Mouse (Mus musculus): Measurements from ENCODE around the gene Ncor2. TPM values are rescaled to one million over a fixed set of nuclear protein-coding genes. Genes with fewer than 3 reads are reported as not detected.

Ncor2 gene
- polyA plus RNA-seq, 1 experiment from 2014 or later, result 34.9 TPM

- H3K9ac ChIP-seq, result no peak overlapping the region
- no peaks in the 10 kb centered on the region for H3K9me3 ChIP-seq
- peaks cover 98% of the 10 kb centered on the region for H3K36me3 ChIP-seq
- no peak overlapping the region for H3K27ac ChIP-seq
- no peak overlapping the region for H3K4me3 ChIP-seq
- peaks cover 21% of the 10 kb centered on the region for H3K4me1 ChIP-seq
- no peaks in the 10 kb centered on the region for H3K27me3 ChIP-seq
- H3K4me2 ChIP-seq (replicated peaks), result no peak overlapping the region
- no peak for ATAC-seq (ENCODE audit: low FRiP score, low read depth)
- WGBS, result 91% methylated on average over 3 of the region's 3 CpGs
These were observed 164.0 kb downstream of the Ncor2 start for GRCm38 (mm10) chr5:125015066-125015465.

- Histone ChIP-seq H3K27me3 (no peaks in the 10 kb centered on the region), H3K9me3 (no peaks in the 10 kb centered on the region), H3K36me3 (peaks cover 98% of the 10 kb centered on the region), H3K27ac (no peak overlapping the region), H3K4me1 (peaks cover 21% of the 10 kb centered on the region), H3K4me3 (no peak overlapping the region), H3K4me2 (replicated peaks) (no peak overlapping the region), H3K9ac (no peak overlapping the region)
- WGBS, result 56% methylated on average over 7 of the region's 7 CpGs
- no peak for ATAC-seq (ENCODE audit: low FRiP score, low read depth)
These were observed 164.5 kb downstream of the Ncor2 start for GRCm38 (mm10) chr5:125014497-125014896.

- Histone ChIP-seq H3K36me3 (peaks cover 79% of the 10 kb centered on the region), H3K9ac (no peak overlapping the region), H3K4me1 (peaks cover 22% of the 10 kb centered on the region), H3K27me3 (no peaks in the 10 kb centered on the region), H3K4me2 (replicated peaks) (no peak overlapping the region), H3K4me3 (no peak overlapping the region), H3K9me3 (no peaks in the 10 kb centered on the region), H3K27ac (no peak overlapping the region)
- ATAC-seq (ENCODE audit: low FRiP score, low read depth), result no peak
- WGBS, result 88% methylated on average over 8 of the region's 8 CpGs
These were observed 167.4 kb downstream of the Ncor2 start for GRCm38 (mm10) chr5:125011628-125012027.

- Histone ChIP-seq H3K4me3 (no peak overlapping the region), H3K4me2 (replicated peaks) (no peak overlapping the region), H3K27ac (no peak overlapping the region), H3K27me3 (no peaks in the 10 kb centered on the region), H3K9me3 (no peaks in the 10 kb centered on the region), H3K9ac (no peak overlapping the region), H3K4me1 (peaks cover 24% of the 10 kb centered on the region), H3K36me3 (peaks cover 75% of the 10 kb centered on the region)
- 93% methylated on average over 24 of the region's 24 CpGs for WGBS
- no peak for ATAC-seq (ENCODE audit: low FRiP score, low read depth)
These were observed 167.9 kb downstream of the Ncor2 start for GRCm38 (mm10) chr5:125011166-125011565.

- 68% methylated on average over 5 of the region's 5 CpGs for WGBS
- peak overlapping the region; percentile 65; the same call in 1 of the 2 replicates for H3K4me3 ChIP-seq
- peak overlapping the region; percentile 79 for H3K4me2 ChIP-seq (replicated peaks)
These were observed 172.1 kb downstream of the Ncor2 start for GRCm38 (mm10) chr5:125006896-125007295.

GRCm38 (mm10) chr5:125005871-125006652 is 173.0 kb downstream of the Ncor2 start:
- Histone ChIP-seq H3K36me3 (peaks cover 26% of the 10 kb centered on the region), H3K9me3 (no peaks in the 10 kb centered on the region), H3K4me1 (peaks cover 61% of the 10 kb centered on the region), H3K27ac (peak overlapping the region; percentile 77; the same call in 1 of the 2 replicates), H3K27me3 (peaks cover 28% of the 10 kb centered on the region), H3K9ac (peak overlapping the region; percentile 43; the same call in 1 of the 2 replicates), H3K4me2 (replicated peaks) (peak overlapping the region; percentile 79), H3K4me3 (peak overlapping the region; percentile 65)
- peak; percentile 45; the same call in 1 of the 2 replicates for ATAC-seq (ENCODE audit: low FRiP score, low read depth)
- 49% methylated on average over 9 of the region's 9 CpGs for WGBS

More at GRCm38 (mm10) chr5:125006896-125007295, 172.1 kb downstream of the Ncor2 start:
- Histone ChIP-seq H3K9me3 (no peaks in the 10 kb centered on the region), H3K27ac (peak overlapping the region; percentile 61; the same call in 1 of the 2 replicates), H3K36me3 (peaks cover 34% of the 10 kb centered on the region), H3K4me1 (peaks cover 63% of the 10 kb centered on the region), H3K9ac (no peak overlapping the region), H3K27me3 (peaks cover 28% of the 10 kb centered on the region)
- no peak for ATAC-seq (ENCODE audit: low FRiP score, low read depth)

- Histone ChIP-seq H3K4me1 (peaks cover 75% of the 10 kb centered on the region), H3K4me3 (peak overlapping the region; percentile 65), H3K9ac (peak overlapping the region; percentile 84), H3K9me3 (no peaks in the 10 kb centered on the region), H3K36me3 (peaks cover 4% of the 10 kb centered on the region), H3K27me3 (peaks cover 28% of the 10 kb centered on the region), H3K4me2 (replicated peaks) (peak overlapping the region; percentile 79), H3K27ac (peak overlapping the region; percentile 77)
- no peak for ATAC-seq (ENCODE audit: low FRiP score, low read depth)
- 10% methylated on average over 15 of the region's 15 CpGs for WGBS
These were observed 175.2 kb downstream of the Ncor2 start for GRCm38 (mm10) chr5:125003873-125004255.

- 2% methylated on average over 38 of the region's 41 CpGs for WGBS
These were observed 175.8 kb downstream of the Ncor2 start, which contains the start of gene Rflna for GRCm38 (mm10) chr5:125002969-125003872. Rflna (plus strand) TSS chr5:125003221.

GRCm38 (mm10) chr5:125000756-125001250 is 178.2 kb downstream of the Ncor2 start:
- WGBS, result 63% methylated on average over 10 of the region's 10 CpGs

More at GRCm38 (mm10) chr5:125002969-125003872, 175.8 kb downstream of the Ncor2 start, which contains the start of gene Rflna:
- Histone ChIP-seq H3K27me3 (peaks cover 28% of the 10 kb centered on the region), H3K4me1 (peaks cover 78% of the 10 kb centered on the region), H3K36me3 (no peaks in the 10 kb centered on the region), H3K9me3 (no peaks in the 10 kb centered on the region), H3K4me3 (peak within 1 kb of the TSS; percentile 65), H3K9ac (peak within 1 kb of the TSS; percentile 84), H3K27ac (peak within 1 kb of the TSS; percentile 77), H3K4me2 (replicated peaks) (peak within 1 kb of the TSS; percentile 79)
- peak; percentile 51 for ATAC-seq (ENCODE audit: low FRiP score, low read depth)

GRCm38 (mm10) chr5:124997913-124998312 is 181.1 kb downstream of the Ncor2 start:
- WGBS, result 37% methylated on average over 4 of the region's 4 CpGs
- Histone ChIP-seq H3K27me3 (peaks cover 8% of the 10 kb centered on the region; the same call in 1 of the 2 replicates), H3K9me3 (no peaks in the 10 kb centered on the region), H3K4me2 (replicated peaks) (no peak overlapping the region), H3K9ac (no peak overlapping the region), H3K36me3 (no peaks in the 10 kb centered on the region), H3K27ac (peak overlapping the region; percentile 53), H3K4me1 (peaks cover 48% of the 10 kb centered on the region), H3K4me3 (no peak overlapping the region)
- ATAC-seq (ENCODE audit: low FRiP score, low read depth), result peak; percentile 54; the same call in 1 of the 2 replicates

More at GRCm38 (mm10) chr5:125000756-125001250, 178.2 kb downstream of the Ncor2 start:
- H3K4me3 ChIP-seq, result no peak overlapping the region
- H3K4me2 ChIP-seq (replicated peaks), result no peak overlapping the region
- no peak for ATAC-seq (ENCODE audit: low FRiP score, low read depth)
- peaks cover 28% of the 10 kb centered on the region for H3K27me3 ChIP-seq
- peaks cover 70% of the 10 kb centered on the region for H3K4me1 ChIP-seq
- H3K27ac ChIP-seq, result no peak overlapping the region
- no peak overlapping the region for H3K9ac ChIP-seq
- H3K9me3 ChIP-seq, result no peaks in the 10 kb centered on the region
- H3K36me3 ChIP-seq, result no peaks in the 10 kb centered on the region

GRCm38 (mm10) chr5:124996816-124997215 is 182.2 kb downstream of the Ncor2 start:
- Histone ChIP-seq H3K9ac (no peak overlapping the region), H3K4me2 (replicated peaks) (no peak overlapping the region), H3K27me3 (no peaks in the 10 kb centered on the region), H3K4me3 (no peak overlapping the region), H3K36me3 (no peaks in the 10 kb centered on the region), H3K4me1 (peaks cover 40% of the 10 kb centered on the region), H3K27ac (peak overlapping the region; percentile 53; the same call in 1 of the 2 replicates), H3K9me3 (no peaks in the 10 kb centered on the region)
- 61% methylated on average over 6 of the region's 6 CpGs for WGBS
- ATAC-seq (ENCODE audit: low FRiP score, low read depth), result no peak

Data from limb, embryonic 13.5 days (tissue).